Mouse (Mus musculus) myocyte (in vitro differentiated cells): Measurements from ENCODE around the gene Th. TPM values are rescaled to one million over a fixed set of nuclear protein-coding genes. Genes with fewer than 3 reads are reported as not detected.

ENCODE experiments used
- H3K27me3 ChIP-seq: one replicate; pipeline ENCODE4 v1.6.1; 2011; ENCODE audit not compliant: control insufficient read depth, insufficient read depth, insufficient read length
- H3K36me3 ChIP-seq: one replicate; pipeline ENCODE4 v1.6.1; 2011; ENCODE audit not compliant: control insufficient read depth, insufficient read depth
- H3K4me2 ChIP-seq: one replicate; pipeline ENCODE4 v1.6.1; 2011; ENCODE audit warnings: low read depth, control low read depth
- H3K4me3 ChIP-seq: one replicate; pipeline ENCODE4 v1.5.1; 2011; ENCODE audit warnings: mild to moderate bottlenecking, control low read depth, moderate library complexity
- H3K79me2 ChIP-seq: one replicate; pipeline ENCODE4 v1.6.1; 2011; ENCODE audit not compliant: control insufficient read depth, insufficient read depth
- H3ac ChIP-seq: one replicate; pipeline ENCODE4 v1.6.1; 2011; ENCODE audit not compliant: control insufficient read depth, insufficient read length
- CEBPB ChIP-seq: IDR thresholded peaks from 2 replicates; pipeline ENCODE4 v1.6.1; 2011; ENCODE audit warnings: mild to moderate bottlenecking, moderate library complexity; ENCODE audit not compliant: poor library complexity, insufficient read depth, severe bottlenecking
- E2F4 ChIP-seq: IDR thresholded peaks from one replicate; pipeline ENCODE4 v1.6.1; 2011; ENCODE audit warnings: mild to moderate bottlenecking, control low read depth, moderate library complexity; ENCODE audit not compliant: insufficient read depth
- MAX ChIP-seq: IDR thresholded peaks from one replicate; pipeline ENCODE4 v1.6.1; 2011; ENCODE audit warnings: low read depth, mild to moderate bottlenecking, control low read depth
- MYOD1 ChIP-seq, 3 experiments: IDR thresholded peaks; one replicate each; pipeline ENCODE4 v1.6.1; 2011; ENCODE audit warnings: control low read depth in 2 of 3, low read depth in 2 of 3, mild to moderate bottlenecking in 2 of 3, moderate library complexity in 1 of 3; ENCODE audit not compliant: insufficient read length in 2 of 3, control insufficient read depth in 1 of 3
- MYOG ChIP-seq, 3 experiments: IDR thresholded peaks; one replicate each; pipeline ENCODE4 v1.6.1; 2011; ENCODE audit warnings: control low read depth in 2 of 3, low read depth in 2 of 3, mild to moderate bottlenecking in 2 of 3; ENCODE audit not compliant: insufficient read length in 2 of 3, control insufficient read depth in 1 of 3, insufficient read depth in 1 of 3
- POLR2A ChIP-seq: IDR thresholded peaks from one replicate; pipeline ENCODE4 v1.6.1; 2011; ENCODE audit warnings: low read depth, mild to moderate bottlenecking, control low read depth, moderate library complexity; ENCODE audit not compliant: insufficient read length
- POLR2AphosphoS2 ChIP-seq: IDR thresholded peaks from one replicate; pipeline ENCODE4 v1.6.1; 2011; ENCODE audit warnings: low read depth, control low read depth; ENCODE audit not compliant: insufficient read length
- REST ChIP-seq: IDR thresholded peaks from one replicate; pipeline ENCODE4 v1.6.1; 2011; ENCODE audit warnings: mild to moderate bottlenecking, control low read depth, moderate library complexity; ENCODE audit not compliant: insufficient read depth, insufficient read length
- SRF ChIP-seq: IDR thresholded peaks from one replicate; pipeline ENCODE4 v1.6.1; 2011; ENCODE audit warnings: low read depth; ENCODE audit not compliant: control insufficient read depth, insufficient read length
- TCF12 ChIP-seq: IDR thresholded peaks from one replicate; pipeline ENCODE4 v1.6.1; 2011; ENCODE audit warnings: mild to moderate bottlenecking, control low read depth; ENCODE audit not compliant: poor library complexity, insufficient read depth, severe bottlenecking
- TCF3 ChIP-seq: IDR thresholded peaks from one replicate; pipeline ENCODE4 v1.6.1; 2011; ENCODE audit warnings: low read depth, control low read depth; ENCODE audit not compliant: insufficient read length
- USF1 ChIP-seq: IDR thresholded peaks from one replicate; pipeline ENCODE4 v1.6.1; 2011; ENCODE audit warnings: low read depth, mild to moderate bottlenecking, control low read depth, moderate library complexity
- polyA plus RNA-seq: library from polyadenylated mRNA; unstranded; fragments of >200 nt; fragmentation: generic; extraction: Trizol; gene quantifications from one replicate; pipeline ENCODE4 v1.2.1, GENCODE M21; 2012; ENCODE audit warnings: missing spikeins

Gene Th
- polyA plus RNA-seq, 1 experiment = not detected

DNA sequence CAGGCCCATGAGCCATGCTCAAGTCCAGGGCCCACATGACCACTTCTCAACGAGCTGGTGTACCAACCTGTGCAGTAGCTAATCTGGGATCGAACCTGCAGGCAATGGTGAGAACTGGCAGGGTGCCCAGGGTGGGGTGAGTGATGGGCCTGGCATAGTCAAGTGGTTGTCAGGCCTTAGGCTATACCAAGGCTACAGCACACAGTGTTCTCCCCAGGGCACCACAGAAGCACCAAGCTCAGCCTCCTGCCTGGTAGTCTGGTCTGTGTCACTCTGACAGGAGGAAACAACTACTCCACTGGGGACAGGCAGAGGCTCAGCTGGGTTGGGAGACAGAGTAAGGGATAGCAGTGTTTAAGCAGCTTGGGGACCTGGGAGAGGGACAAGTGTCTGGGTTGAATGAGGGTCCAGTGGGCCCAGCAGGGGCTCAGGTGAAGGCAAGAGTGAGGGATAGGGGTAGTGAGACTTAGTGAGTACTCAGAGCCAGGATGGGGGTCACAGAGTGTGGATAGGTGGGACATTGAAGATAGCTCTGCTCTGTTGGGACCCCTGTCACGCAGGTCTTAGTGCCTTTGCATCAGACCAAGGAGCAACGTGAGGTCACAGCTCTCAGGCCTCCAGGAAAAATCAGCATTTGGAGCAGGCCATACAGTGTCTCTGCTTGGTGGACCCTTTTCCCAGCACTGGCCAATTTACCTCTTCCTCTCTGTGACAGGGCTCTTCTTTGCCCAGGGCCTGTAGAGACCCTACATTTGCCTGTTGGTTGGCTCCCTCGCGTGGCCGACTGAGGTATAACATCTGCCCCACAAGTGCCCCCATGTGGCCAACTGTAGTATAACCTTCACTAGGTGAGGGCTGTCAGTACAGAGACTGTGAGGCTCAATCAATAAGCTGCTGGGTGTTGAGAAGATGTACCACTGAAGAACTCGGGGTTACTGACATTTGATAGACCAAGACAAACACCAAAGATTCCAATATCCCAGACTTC, 12.0 kb downstream of the Th start:
- Histone ChIP-seq H3K4me2 (no peak overlapping the region), H3ac (no peak overlapping the region), H3K27me3 (peaks cover 13% of the 10 kb centered on the region), H3K36me3 (no peaks in the 10 kb centered on the region), H3K4me3 (no peak overlapping the region), H3K79me2 (no peaks in the 10 kb centered on the region)
- TF ChIP-seq USF1 = no peak
- TF ChIP-seq CEBPB = no peak
- no peak for TF ChIP-seq MYOD1 (IDR thresholded peaks at IDR 0.05; ENCODE audit: control insufficient read depth in 1 of 3, insufficient read length in 2 of 3, low read depth in 2 of 3)
- no peak for TF ChIP-seq TCF3
- no peak for TF ChIP-seq TCF12
- no peak for TF ChIP-seq POLR2A
- no peak for TF ChIP-seq E2F4
- no peak for TF ChIP-seq POLR2AphosphoS2
- TF ChIP-seq MAX = no peak
- no peak for TF ChIP-seq MYOG (IDR thresholded peaks at IDR 0.05; ENCODE audit: control insufficient read depth in 1 of 3, insufficient read depth in 1 of 3, insufficient read length in 2 of 3, low read depth in 2 of 3)
- TF ChIP-seq SRF = no peak
- no peak for TF ChIP-seq REST

DNA sequence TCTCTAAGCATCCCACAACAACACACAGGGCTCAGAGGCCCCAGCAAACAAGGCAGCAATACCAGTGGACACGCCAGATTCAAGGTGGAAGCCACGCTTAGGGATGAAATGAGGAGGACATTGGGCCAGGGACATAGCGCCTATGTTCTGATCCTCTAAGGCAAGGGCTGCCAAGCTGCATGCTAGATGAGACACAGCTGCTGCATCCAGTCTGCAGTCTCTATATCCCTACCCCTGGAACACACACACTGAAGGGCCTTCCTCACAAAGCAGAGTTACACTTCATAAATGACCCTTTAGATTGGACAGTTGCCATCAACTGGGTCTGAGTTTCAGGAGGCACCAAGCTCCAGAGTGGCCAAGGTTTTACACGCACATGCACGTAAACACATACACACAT, 13.3 kb downstream of the Th start:
- Histone ChIP-seq H3K27me3 (peaks cover 13% of the 10 kb centered on the region), H3K4me3 (no peak overlapping the region), H3K79me2 (no peaks in the 10 kb centered on the region), H3K36me3 (no peaks in the 10 kb centered on the region), H3K4me2 (no peak overlapping the region), H3ac (no peak overlapping the region)
- no peak for TF ChIP-seq USF1
- TF ChIP-seq CEBPB = no peak
- TF ChIP-seq MAX = no peak
- TF ChIP-seq POLR2A = no peak
- TF ChIP-seq E2F4 = no peak
- TF ChIP-seq REST = no peak
- TF ChIP-seq MYOD1 (IDR thresholded peaks at IDR 0.05; ENCODE audit: control insufficient read depth in 1 of 3, insufficient read length in 2 of 3, low read depth in 2 of 3) = no peak
- no peak for TF ChIP-seq MYOG (IDR thresholded peaks at IDR 0.05; ENCODE audit: control insufficient read depth in 1 of 3, insufficient read depth in 1 of 3, insufficient read length in 2 of 3, low read depth in 2 of 3)
- no peak for TF ChIP-seq TCF3
- TF ChIP-seq POLR2AphosphoS2 = no peak
- no peak for TF ChIP-seq SRF
- TF ChIP-seq TCF12 = no peak

- Histone ChIP-seq H3K4me3 (no peak overlapping the region), H3K36me3 (no peaks in the 10 kb centered on the region), H3K79me2 (no peaks in the 10 kb centered on the region), H3K27me3 (peaks cover 18% of the 10 kb centered on the region), H3ac (no peak overlapping the region), H3K4me2 (no peak overlapping the region)
- TF ChIP-seq MAX (no peak), E2F4 (no peak), CEBPB (no peak), POLR2AphosphoS2 (no peak), MYOG (IDR thresholded peaks at IDR 0.05; ENCODE audit: control insufficient read depth in 1 of 3, insufficient read depth in 1 of 3, insufficient read length in 2 of 3, low read depth in 2 of 3) (no peak), POLR2A (no peak), MYOD1 (IDR thresholded peaks at IDR 0.05; ENCODE audit: control insufficient read depth in 1 of 3, insufficient read length in 2 of 3, low read depth in 2 of 3) (no peak), SRF (no peak), TCF12 (no peak), TCF3 (no peak)
Measured at GRCm38 (mm10) chr7:142916178-142916577, 14.8 kb downstream of the Th start.

- Histone ChIP-seq H3K27me3 (peaks cover 18% of the 10 kb centered on the region), H3K4me2 (no peak overlapping the region), H3K4me3 (no peak overlapping the region), H3ac (no peak overlapping the region), H3K36me3 (no peaks in the 10 kb centered on the region), H3K79me2 (no peaks in the 10 kb centered on the region)
- no peak for TF ChIP-seq MYOD1 (IDR thresholded peaks at IDR 0.05; ENCODE audit: control insufficient read depth in 1 of 3, insufficient read length in 2 of 3, low read depth in 2 of 3)
- TF ChIP-seq POLR2A = no peak
- TF ChIP-seq POLR2AphosphoS2 = no peak
- no peak for TF ChIP-seq TCF3
- TF ChIP-seq CEBPB = no peak
- no peak for TF ChIP-seq MYOG (IDR thresholded peaks at IDR 0.05; ENCODE audit: control insufficient read depth in 1 of 3, insufficient read depth in 1 of 3, insufficient read length in 2 of 3, low read depth in 2 of 3)
- TF ChIP-seq E2F4 = no peak
- no peak for TF ChIP-seq USF1
- TF ChIP-seq REST = no peak
- no peak for TF ChIP-seq MAX
- no peak for TF ChIP-seq SRF
Measured at GRCm38 (mm10) chr7:142911682-142912081, 19.2 kb downstream of the Th start.
